Mouse (Mus musculus) embryonic facial prominence, embryonic 13.5 days (tissue): ENCODE results near the gene Npl. TPM values are rescaled to one million over a fixed set of nuclear protein-coding genes. Genes with fewer than 3 reads are reported as not detected.

ENCODE experiments used
- ATAC-seq: fragments of 200-750 bp; cut with Nextera tagmentation; 2 replicates; pipeline ENCODE4 v1.8.0; 2017; ENCODE audit warnings: low read depth; ENCODE audit not compliant: insufficient number of reproducible peaks, insufficient read depth, low FRiP score, low TSS enrichment
- H3K27ac ChIP-seq: fragments of 300-500 bp; sonication (generic); 2 replicates; pipeline ENCODE4 v1.5.1; 2015; ENCODE audit warnings: moderate library complexity, mild to moderate bottlenecking, inconsistent platforms
- H3K27me3 ChIP-seq: fragments of 300-500 bp; sonication (generic); 2 replicates; pipeline ENCODE4 v1.6.1; 2015; ENCODE audit warnings: mild to moderate bottlenecking, inconsistent platforms
- H3K36me3 ChIP-seq: fragments of 300-500 bp; sonication (generic); 2 replicates; pipeline ENCODE4 v1.6.1; 2015; ENCODE audit warnings: mild to moderate bottlenecking, inconsistent platforms
- H3K4me1 ChIP-seq: fragments of 300-500 bp; sonication (generic); 2 replicates; pipeline ENCODE4 v1.6.1; 2015; ENCODE audit warnings: inconsistent platforms
- H3K4me2 ChIP-seq: fragments of 300-500 bp; sonication (generic); 2 replicates; pipeline ENCODE4 v1.6.1; 2015; ENCODE audit warnings: moderate library complexity, mild to moderate bottlenecking, inconsistent platforms
- H3K4me3 ChIP-seq: fragments of 300-500 bp; sonication (generic); 2 replicates; pipeline ENCODE4 v1.5.1; 2015; ENCODE audit warnings: mild to moderate bottlenecking, inconsistent platforms
- H3K9ac ChIP-seq: fragments of 300-500 bp; sonication (generic); 2 replicates; pipeline ENCODE4 v1.6.1; 2015; ENCODE audit warnings: mild to moderate bottlenecking, inconsistent platforms
- H3K9me3 ChIP-seq: fragments of 300-500 bp; sonication (generic); 2 replicates; pipeline ENCODE4 v1.6.1; 2016; ENCODE audit warnings: inconsistent platforms
- WGBS: fragments of 180-500 bp; shearing (Covaris S2); methylation state at CpG from one replicate; pipeline ENCODE4 v1.1.7; 2015; ENCODE audit warnings: mixed read lengths; 5-methylcytosine and 5-hydroxymethylcytosine counted together
- polyA plus RNA-seq: library from polyadenylated mRNA; unstranded; fragments of >200 nt; fragmentation: Nextera tagmentation; extraction: Ambion mirVana; gene quantifications from 2 replicates; pipeline ENCODE4 v1.2.1, GENCODE M21; 2015

The Npl gene
- polyA plus RNA-seq, 1 experiment from 2014 or later = 11.3 TPM

DNA sequence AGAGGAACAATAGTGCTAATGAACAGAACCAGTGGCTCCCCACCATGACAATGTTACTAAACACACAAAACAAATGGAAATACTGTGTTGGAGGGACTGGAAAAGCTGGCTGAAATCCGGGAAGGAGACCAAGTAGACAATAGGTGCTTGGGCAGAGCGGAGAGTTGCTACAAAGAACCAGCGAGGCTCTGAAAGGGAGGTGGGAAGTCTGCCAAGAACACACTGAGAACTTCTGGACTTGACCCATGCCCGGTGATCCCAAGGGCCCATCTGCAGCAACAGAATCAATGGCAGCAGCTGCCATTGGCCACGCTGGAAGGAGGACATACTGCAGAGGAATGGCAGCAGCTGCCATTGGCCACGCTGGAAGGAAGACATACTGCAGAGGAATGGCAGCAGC, 43.6 kb downstream of the Npl start:
- no peak for ATAC-seq
- no peak overlapping the region for H3K4me2 ChIP-seq
- no peak overlapping the region for H3K27ac ChIP-seq
- H3K4me3 ChIP-seq = no peak overlapping the region
- H3K9me3 ChIP-seq = no peaks in the 10 kb centered on the region
- no peaks in the 10 kb centered on the region for H3K36me3 ChIP-seq
- H3K4me1 ChIP-seq = no peaks in the 10 kb centered on the region
- H3K9ac ChIP-seq = no peak overlapping the region
- H3K27me3 ChIP-seq = no peaks in the 10 kb centered on the region
- WGBS = 86% methylated on average over 6 of the region's 6 CpGs

DNA sequence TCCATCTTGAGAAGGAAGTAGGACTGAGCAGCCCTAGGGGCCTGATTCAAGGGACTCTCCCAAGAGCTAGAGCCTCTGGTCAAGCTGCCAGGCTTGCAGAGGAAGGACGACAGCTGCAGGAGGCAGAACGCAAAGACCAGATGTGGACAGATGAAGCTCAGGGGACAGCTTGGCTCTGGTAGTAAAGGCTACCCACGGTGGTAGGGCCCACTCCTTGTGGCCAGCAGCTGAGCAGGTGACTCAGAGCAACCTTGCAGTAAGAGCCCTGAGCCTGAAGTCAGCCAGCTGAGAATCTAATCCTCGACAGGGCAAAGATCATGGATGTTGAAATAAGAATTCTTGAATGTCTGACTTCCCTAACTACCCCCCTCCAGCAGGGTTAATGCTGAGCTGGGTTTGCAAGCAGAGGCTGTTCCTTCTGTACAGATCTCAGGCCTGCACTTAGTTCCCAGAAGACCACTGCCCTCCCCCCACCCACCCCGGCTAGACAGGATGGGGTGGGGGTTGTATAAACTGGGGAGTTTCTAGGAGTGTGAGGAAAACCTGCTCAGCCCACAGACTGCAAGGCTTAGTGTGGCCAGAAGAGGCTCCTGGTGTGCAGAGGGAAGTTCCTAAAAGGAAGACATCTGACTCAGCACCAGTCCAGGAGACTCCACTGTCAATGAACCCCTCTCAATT, 48.1 kb downstream of the Npl start:
- no peak overlapping the region for H3K4me3 ChIP-seq
- no peaks in the 10 kb centered on the region for H3K4me1 ChIP-seq
- ATAC-seq = no peak
- no peaks in the 10 kb centered on the region for H3K9me3 ChIP-seq
- no peaks in the 10 kb centered on the region for H3K36me3 ChIP-seq
- H3K27ac ChIP-seq = no peak overlapping the region
- H3K9ac ChIP-seq = no peak overlapping the region
- H3K4me2 ChIP-seq = no peak overlapping the region
- H3K27me3 ChIP-seq = no peaks in the 10 kb centered on the region
- 51% methylated on average over 5 of the region's 5 CpGs for WGBS

- no peak for ATAC-seq
- Histone ChIP-seq H3K27me3 (no peaks in the 10 kb centered on the region), H3K9ac (no peak overlapping the region), H3K4me1 (no peaks in the 10 kb centered on the region), H3K27ac (no peak overlapping the region), H3K4me3 (no peak overlapping the region), H3K4me2 (no peak overlapping the region), H3K36me3 (no peaks in the 10 kb centered on the region), H3K9me3 (no peaks in the 10 kb centered on the region)
- WGBS = 88% methylated on average over 9 of the region's 9 CpGs
These were observed 49.8 kb downstream of the Npl start for GRCm38 (mm10) chr1:153500030-153500429.

GRCm38 (mm10) chr1:153496030-153496429, 53.8 kb downstream of the Npl start:
- WGBS = 81% methylated on average over 3 of the region's 3 CpGs
- Histone ChIP-seq H3K36me3 (no peaks in the 10 kb centered on the region), H3K4me3 (no peak overlapping the region), H3K9me3 (no peaks in the 10 kb centered on the region), H3K27me3 (no peaks in the 10 kb centered on the region), H3K4me1 (no peaks in the 10 kb centered on the region), H3K9ac (no peak overlapping the region), H3K4me2 (no peak overlapping the region), H3K27ac (no peak overlapping the region)
- ATAC-seq = no peak

DNA sequence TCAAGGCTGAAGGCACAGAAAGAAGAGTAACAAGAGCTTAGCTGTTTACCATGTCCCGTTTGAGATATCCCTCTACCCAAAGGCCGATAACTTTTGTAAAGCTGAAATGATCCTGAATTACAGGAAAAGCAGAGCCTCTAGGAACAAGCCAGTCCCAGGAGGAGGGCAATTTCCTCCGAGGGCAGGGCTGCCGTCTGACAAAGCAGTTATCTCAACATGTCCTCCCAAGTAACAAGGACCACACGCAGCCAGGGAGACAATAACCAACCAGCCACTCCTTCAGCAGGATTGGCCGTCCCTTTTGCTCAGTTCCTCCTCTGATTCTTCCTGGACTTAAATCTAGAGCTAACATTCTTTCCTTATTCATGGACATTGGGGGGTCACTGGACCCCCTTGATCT, 55.9 kb downstream of the Npl start:
- H3K9ac ChIP-seq = no peak overlapping the region
- H3K27ac ChIP-seq = no peak overlapping the region
- H3K27me3 ChIP-seq = no peaks in the 10 kb centered on the region
- H3K9me3 ChIP-seq = no peaks in the 10 kb centered on the region
- 27% methylated on average over 6 of the region's 6 CpGs for WGBS
- no peaks in the 10 kb centered on the region for H3K36me3 ChIP-seq
- no peaks in the 10 kb centered on the region for H3K4me1 ChIP-seq
- no peak overlapping the region for H3K4me3 ChIP-seq
- no peak overlapping the region for H3K4me2 ChIP-seq
- no peak for ATAC-seq

GRCm38 (mm10) chr1:153493338-153493737, 56.5 kb downstream of the Npl start:
- ATAC-seq = no peak
- Histone ChIP-seq H3K27ac (no peak overlapping the region), H3K36me3 (no peaks in the 10 kb centered on the region), H3K4me3 (no peak overlapping the region), H3K4me2 (no peak overlapping the region), H3K9me3 (no peaks in the 10 kb centered on the region), H3K27me3 (no peaks in the 10 kb centered on the region), H3K4me1 (no peaks in the 10 kb centered on the region), H3K9ac (no peak overlapping the region)
- WGBS = 16% methylated on average over 4 of the region's 4 CpGs

DNA sequence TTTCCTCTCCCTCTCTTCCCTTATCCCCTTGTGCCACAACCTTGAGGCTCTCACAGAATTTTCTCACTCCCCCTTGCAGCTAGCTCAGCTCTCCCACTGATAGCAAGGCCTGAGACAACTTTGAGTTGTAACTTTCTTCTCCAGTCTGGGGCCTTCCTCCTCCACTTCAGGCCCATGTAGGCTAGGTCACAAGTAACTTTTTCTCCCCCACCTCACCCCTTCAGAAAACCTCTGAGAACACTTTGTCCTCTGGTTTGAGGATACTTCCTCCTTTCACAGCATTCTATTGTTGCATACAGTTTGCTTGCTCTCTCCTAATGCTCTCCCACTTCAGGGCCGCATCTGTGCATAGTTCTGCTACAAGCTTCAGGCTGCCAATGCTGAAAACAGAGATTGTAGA, 58.0 kb downstream of the Npl start:
- H3K4me1 ChIP-seq = no peaks in the 10 kb centered on the region
- H3K4me3 ChIP-seq = no peak overlapping the region
- H3K27me3 ChIP-seq = no peaks in the 10 kb centered on the region
- H3K27ac ChIP-seq = no peak overlapping the region
- no peak overlapping the region for H3K4me2 ChIP-seq
- ATAC-seq = no peak
- WGBS = 91% methylated on average over 1 of the region's 1 CpGs
- H3K36me3 ChIP-seq = no peaks in the 10 kb centered on the region
- no peaks in the 10 kb centered on the region for H3K9me3 ChIP-seq
- H3K9ac ChIP-seq = no peak overlapping the region

- ATAC-seq = no peak
- Histone ChIP-seq H3K4me3 (no peak overlapping the region), H3K27ac (no peak overlapping the region)
These were observed 58.5 kb downstream of the Npl start for GRCm38 (mm10) chr1:153491345-153491744.

GRCm38 (mm10) chr1:153489963-153490362, 59.9 kb downstream of the Npl start:
- H3K4me2 ChIP-seq = no peak overlapping the region
- no peaks in the 10 kb centered on the region for H3K27me3 ChIP-seq
- ATAC-seq = no peak
- no peak overlapping the region for H3K27ac ChIP-seq
- H3K4me1 ChIP-seq = peaks cover 10% of the 10 kb centered on the region
- H3K9ac ChIP-seq = no peak overlapping the region
- 86% methylated on average over 4 of the region's 4 CpGs for WGBS
- H3K36me3 ChIP-seq = no peaks in the 10 kb centered on the region
- no peak overlapping the region for H3K4me3 ChIP-seq
- H3K9me3 ChIP-seq = no peaks in the 10 kb centered on the region

More at GRCm38 (mm10) chr1:153491345-153491744, 58.5 kb downstream of the Npl start:
- H3K36me3 ChIP-seq = no peaks in the 10 kb centered on the region
- 76% methylated on average over 2 of the region's 2 CpGs for WGBS
- no peaks in the 10 kb centered on the region for H3K4me1 ChIP-seq
- no peak overlapping the region for H3K9ac ChIP-seq
- no peaks in the 10 kb centered on the region for H3K9me3 ChIP-seq
- no peaks in the 10 kb centered on the region for H3K27me3 ChIP-seq
- H3K4me2 ChIP-seq = no peak overlapping the region

- Histone ChIP-seq H3K9ac (no peak overlapping the region), H3K9me3 (no peaks in the 10 kb centered on the region), H3K4me3 (no peak overlapping the region), H3K4me2 (no peak overlapping the region), H3K27ac (no peak overlapping the region), H3K36me3 (no peaks in the 10 kb centered on the region), H3K27me3 (no peaks in the 10 kb centered on the region), H3K4me1 (peaks cover 14% of the 10 kb centered on the region)
- ATAC-seq = no peak
- 60% methylated on average over 2 of the region's 2 CpGs for WGBS
These were observed 60.3 kb downstream of the Npl start for GRCm38 (mm10) chr1:153489540-153489939.

DNA sequence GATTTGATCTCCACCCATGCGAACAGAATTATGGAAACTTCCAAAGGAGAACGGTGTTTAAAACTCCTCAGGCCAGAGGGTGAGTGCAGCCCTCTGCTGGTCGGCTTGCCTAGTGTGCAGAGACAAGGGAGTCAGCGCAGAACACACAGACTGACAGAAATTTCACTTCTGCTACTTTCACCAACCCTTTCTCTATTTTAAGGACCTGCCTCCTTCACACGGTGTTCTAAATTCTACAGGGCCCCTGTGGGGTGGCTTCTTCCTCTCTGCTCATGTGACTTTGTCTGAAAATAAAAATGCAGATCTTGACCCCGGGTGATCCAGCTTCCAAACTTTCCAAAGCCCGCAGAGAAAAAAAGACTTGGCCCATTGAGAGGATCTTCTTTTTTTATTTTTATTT, 60.7 kb downstream of the Npl start:
- Histone ChIP-seq H3K9ac (no peak overlapping the region), H3K4me3 (no peak overlapping the region), H3K4me2 (no peak overlapping the region), H3K27ac (no peak overlapping the region), H3K36me3 (no peaks in the 10 kb centered on the region), H3K9me3 (no peaks in the 10 kb centered on the region), H3K27me3 (no peaks in the 10 kb centered on the region), H3K4me1 (peaks cover 18% of the 10 kb centered on the region)
- no peak for ATAC-seq
- 51% methylated on average over 7 of the region's 7 CpGs for WGBS

- Histone ChIP-seq H3K4me2 (peak within 1 kb of the TSS; percentile 83), H3K9ac (peak within 1 kb of the TSS; percentile 100), H3K27ac (peak within 1 kb of the TSS; percentile 93), H3K9me3 (no peaks in the 10 kb centered on the region), H3K27me3 (no peaks in the 10 kb centered on the region), H3K4me1 (peaks cover 24% of the 10 kb centered on the region), H3K4me3 (peak within 1 kb of the TSS; percentile 99), H3K36me3 (peaks cover 5% of the 10 kb centered on the region)
- under 1% methylated on average over 35 of the region's 35 CpGs for WGBS
- peak; percentile 91 for ATAC-seq
These were observed 62.4 kb downstream of the Npl start, which contains the start of gene Dhx9 for GRCm38 (mm10) chr1:153487500-153487879. Gene Dhx9 (minus strand): TSS chr1:153487660.
